Mouse (Mus musculus) myocyte (in vitro differentiated cells): ENCODE results near the gene Spock1.

Source experiments
- POLR2A ChIP-seq: IDR thresholded peaks from one replicate; pipeline ENCODE4 v1.6.1; 2011; ENCODE audit warnings: low read depth, mild to moderate bottlenecking, control low read depth, moderate library complexity; ENCODE audit not compliant: insufficient read length
- SRF ChIP-seq: IDR thresholded peaks from one replicate; pipeline ENCODE4 v1.6.1; 2011; ENCODE audit warnings: low read depth; ENCODE audit not compliant: control insufficient read depth, insufficient read length
- USF1 ChIP-seq: IDR thresholded peaks from one replicate; pipeline ENCODE4 v1.6.1; 2011; ENCODE audit warnings: low read depth, mild to moderate bottlenecking, control low read depth, moderate library complexity

DNA sequence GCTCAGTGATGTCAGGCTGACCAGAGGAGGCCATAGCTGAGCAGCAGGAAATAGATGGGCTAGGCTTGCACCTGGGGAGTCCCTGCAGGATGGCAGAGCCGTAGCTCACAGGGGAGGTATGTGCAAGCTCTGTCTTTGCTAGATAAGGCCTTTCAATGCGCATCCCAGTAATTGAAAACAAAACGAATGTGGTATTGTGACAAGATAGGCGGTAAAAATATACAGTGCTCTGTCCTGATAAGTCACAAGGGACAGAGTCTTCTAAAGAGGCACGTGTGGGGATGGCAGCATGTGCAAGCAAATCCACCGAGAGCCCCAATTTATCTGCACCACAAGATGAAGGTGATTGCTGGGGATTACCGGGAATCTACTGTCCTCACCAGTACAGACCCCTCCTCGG is 279.9 kb downstream of the Spock1 start:
- TF ChIP-seq POLR2A, result no peak
- no peak for TF ChIP-seq USF1
- no peak for TF ChIP-seq SRF
